Mouse (Mus musculus) neural tube, embryonic 14.5 days (tissue): Measurements from ENCODE around the gene Ndst2. TPM values are rescaled to one million over a fixed set of nuclear protein-coding genes. Genes with fewer than 3 reads are reported as not detected.

ENCODE experiments used
- ATAC-seq: fragments of 200-750 bp; cut with Nextera tagmentation; 2 replicates; pipeline ENCODE4 v1.8.0; 2017; ENCODE audit warnings: low read depth, mild to moderate bottlenecking, moderate TSS enrichment, moderate library complexity
- H3K27ac ChIP-seq: fragments of 300-500 bp; sonication (generic); 2 replicates; pipeline ENCODE4 v1.5.1; 2014; ENCODE audit warnings: low read depth, mild to moderate bottlenecking, control low read depth, low read length, moderate library complexity, mixed read lengths
- H3K27me3 ChIP-seq: fragments of 300-500 bp; sonication (generic); 2 replicates; pipeline ENCODE4 v1.6.1; 2014; ENCODE audit warnings: low read length; ENCODE audit not compliant: control insufficient read depth, insufficient read depth
- H3K36me3 ChIP-seq: fragments of 300-500 bp; sonication (generic); 2 replicates; pipeline ENCODE4 v1.6.1; 2014; ENCODE audit warnings: low read length, mixed read lengths; ENCODE audit not compliant: control insufficient read depth, insufficient read depth
- H3K4me1 ChIP-seq: fragments of 300-500 bp; sonication (generic); 2 replicates; pipeline ENCODE4 v1.6.1; 2014; ENCODE audit warnings: low read length; ENCODE audit not compliant: control insufficient read depth, insufficient read depth
- H3K4me2 ChIP-seq: fragments of 300-500 bp; sonication (generic); 2 replicates; pipeline ENCODE4 v1.6.1; 2014; ENCODE audit warnings: mild to moderate bottlenecking, low read depth, low read length, control low read depth
- H3K4me3 ChIP-seq: fragments of 300-500 bp; sonication (generic); 2 replicates; pipeline ENCODE4 v1.5.1; 2014; ENCODE audit warnings: low read depth, low read length, control low read depth, mixed read lengths
- H3K9ac ChIP-seq: fragments of 300-500 bp; sonication (generic); replicated peaks from 2 replicates; pipeline ENCODE4 v1.6.1; 2014; ENCODE audit warnings: low read depth, mild to moderate bottlenecking, control low read depth, low read length, mixed read lengths
- H3K9me3 ChIP-seq: fragments of 300-500 bp; sonication (generic); 2 replicates; pipeline ENCODE4 v1.6.1; 2016; ENCODE audit warnings: low read length; ENCODE audit not compliant: control insufficient read depth
- WGBS: fragments of 180-500 bp; shearing (Covaris S2); extraction: QIAGEN DNeasy Blood & Tissue Kit; methylation state at CpG from one replicate; pipeline ENCODE4 v1.1.7; 2014; 5-methylcytosine and 5-hydroxymethylcytosine counted together
- polyA plus RNA-seq: library from polyadenylated mRNA; unstranded; fragments of >200 nt; fragmentation: Nextera tagmentation; extraction: Ambion mirVana; gene quantifications from 2 replicates; pipeline ENCODE4 v1.2.1, GENCODE M21; 2014

The Ndst2 gene
- polyA plus RNA-seq, 1 experiment from 2014 or later = 17.7 TPM

DNA sequence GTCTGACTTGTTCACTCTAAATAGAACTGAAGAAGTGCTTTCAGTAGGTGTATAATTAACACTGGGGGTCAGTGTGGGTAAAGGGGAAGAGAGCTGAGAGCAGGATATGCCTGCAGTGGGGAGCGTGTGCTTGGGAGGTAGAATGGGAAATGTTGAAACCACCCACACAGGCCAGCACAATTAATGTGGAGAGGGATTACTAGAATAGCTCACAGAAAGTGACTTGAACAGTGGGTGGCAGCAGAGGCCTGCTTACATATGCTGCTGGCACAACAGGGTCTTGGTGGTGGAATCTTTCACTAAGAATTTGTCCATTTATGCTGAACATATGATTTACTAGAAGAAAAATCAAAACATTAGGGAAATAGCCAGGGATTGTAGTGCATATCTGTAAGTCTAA lies 37.4 kb downstream of the Ndst2 start:
- Histone ChIP-seq H3K4me1 (peaks cover 53% of the 10 kb centered on the region), H3K27ac (no peak overlapping the region), H3K9me3 (no peaks in the 10 kb centered on the region), H3K36me3 (peaks cover 14% of the 10 kb centered on the region), H3K4me2 (peak overlapping the region; percentile 68), H3K27me3 (no peaks in the 10 kb centered on the region), H3K4me3 (peak overlapping the region; percentile 90), H3K9ac (no peak overlapping the region; the same call in 1 of the 2 replicates)
- ATAC-seq = no peak
- 4% methylated on average over 1 of the region's 1 CpGs for WGBS

DNA sequence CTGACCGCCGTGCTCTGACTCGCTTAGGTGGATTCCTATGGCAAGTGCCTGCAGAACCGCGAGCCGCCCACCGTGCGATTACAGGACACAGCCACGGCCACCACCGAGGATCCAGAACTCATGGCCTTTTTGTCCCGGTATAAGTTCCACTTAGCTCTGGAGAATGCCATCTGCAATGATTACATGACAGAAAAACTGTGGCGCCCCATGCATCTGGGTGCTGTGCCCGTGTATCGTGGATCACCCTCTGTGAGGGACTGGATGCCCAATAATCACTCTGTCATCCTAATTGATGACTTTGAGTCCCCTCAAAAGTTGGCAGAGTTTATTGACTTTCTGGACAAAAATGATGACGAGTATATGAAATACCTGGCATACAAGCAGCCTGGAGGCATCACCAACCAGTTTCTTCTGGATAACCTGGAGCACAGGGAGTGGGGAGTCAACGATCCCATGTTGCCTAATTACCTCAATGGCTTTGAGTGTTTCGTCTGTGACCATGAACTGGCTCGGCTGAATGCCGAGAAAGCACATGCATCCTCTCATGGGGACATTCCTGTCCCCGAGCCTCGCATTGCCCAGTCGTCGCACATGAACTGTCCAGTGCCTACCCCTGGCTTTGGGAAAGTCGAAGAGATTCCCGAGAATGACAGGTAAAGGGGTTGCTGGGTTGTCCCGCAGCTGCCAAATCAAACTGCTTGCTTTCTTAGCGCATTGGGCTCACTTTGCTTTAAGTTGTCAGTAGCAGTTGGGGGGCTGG lies 38.4 kb downstream of the Ndst2 start:
- no peak; the same call in none of the 2 replicates for ATAC-seq
- H3K9me3 ChIP-seq = no peaks in the 10 kb centered on the region
- H3K27ac ChIP-seq = peak overlapping the region; percentile 97
- no peaks in the 10 kb centered on the region for H3K27me3 ChIP-seq
- H3K4me3 ChIP-seq = peak overlapping the region; percentile 90
- H3K4me2 ChIP-seq = peak overlapping the region; percentile 68
- H3K36me3 ChIP-seq = peaks cover 24% of the 10 kb centered on the region
- 11% methylated on average over 24 of the region's 27 CpGs for WGBS
- H3K9ac ChIP-seq = peak overlapping the region; percentile 85
- peaks cover 43% of the 10 kb centered on the region for H3K4me1 ChIP-seq

- peak; percentile 93 for ATAC-seq
- Histone ChIP-seq H3K4me1 (peaks cover 41% of the 10 kb centered on the region), H3K9ac (peak within 1 kb of the TSS; percentile 85), H3K4me3 (peak within 1 kb of the TSS; percentile 90), H3K27ac (peak within 1 kb of the TSS; percentile 97), H3K27me3 (no peaks in the 10 kb centered on the region), H3K36me3 (peaks cover 29% of the 10 kb centered on the region), H3K9me3 (no peaks in the 10 kb centered on the region), H3K4me2 (peak within 1 kb of the TSS; percentile 68)
- under 1% methylated on average over 104 of the region's 111 CpGs for WGBS
These were observed 39.2 kb downstream of the Ndst2 start, which contains the start of gene Fut11 for GRCm38 (mm10) chr14:20694884-20695760. Fut11 (plus strand) TSS chr14:20694968.

- Histone ChIP-seq H3K4me3 (peak overlapping the region; percentile 90), H3K4me1 (peaks cover 37% of the 10 kb centered on the region), H3K9ac (peak overlapping the region; percentile 85), H3K27ac (peak overlapping the region; percentile 97), H3K4me2 (peak overlapping the region; percentile 68), H3K27me3 (no peaks in the 10 kb centered on the region), H3K9me3 (no peaks in the 10 kb centered on the region), H3K36me3 (peaks cover 37% of the 10 kb centered on the region)
- 49% methylated on average over 13 of the region's 13 CpGs for WGBS
- ATAC-seq = peak; percentile 38
These were observed 40.0 kb downstream of the Ndst2 start for GRCm38 (mm10) chr14:20694185-20694883.

DNA sequence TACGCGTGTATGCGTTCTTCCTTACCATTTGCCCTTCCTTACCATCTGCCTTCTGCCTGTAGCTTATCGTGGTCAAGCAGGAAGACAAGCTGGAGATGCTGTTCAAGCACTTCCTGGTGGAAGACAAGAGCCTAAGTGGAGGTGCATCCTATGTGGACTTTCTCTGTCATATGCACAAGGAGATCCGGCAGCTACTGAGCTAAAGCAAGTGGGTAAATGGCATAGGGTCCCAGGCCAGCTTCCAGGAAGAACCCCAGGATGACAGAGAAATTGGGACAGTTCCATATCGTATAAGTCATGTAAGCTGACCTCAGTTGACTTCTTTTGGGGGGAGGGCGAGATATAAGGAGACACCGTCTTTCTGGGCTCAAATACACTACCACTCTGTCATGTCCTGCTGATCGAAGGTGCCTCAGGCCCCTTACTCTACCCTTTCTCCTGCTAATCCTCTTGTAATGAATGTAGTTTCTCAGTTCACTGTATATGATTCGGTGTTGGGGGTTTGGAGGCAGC lies 40.7 kb downstream of the Ndst2 start:
- H3K9me3 ChIP-seq = no peaks in the 10 kb centered on the region
- WGBS = 94% methylated on average over 10 of the region's 10 CpGs
- H3K4me2 ChIP-seq = no peak overlapping the region
- peaks cover 44% of the 10 kb centered on the region for H3K36me3 ChIP-seq
- H3K9ac ChIP-seq = no peak overlapping the region
- peaks cover 32% of the 10 kb centered on the region for H3K4me1 ChIP-seq
- no peaks in the 10 kb centered on the region for H3K27me3 ChIP-seq
- H3K27ac ChIP-seq = no peak overlapping the region
- no peak overlapping the region for H3K4me3 ChIP-seq
- ATAC-seq = no peak

DNA sequence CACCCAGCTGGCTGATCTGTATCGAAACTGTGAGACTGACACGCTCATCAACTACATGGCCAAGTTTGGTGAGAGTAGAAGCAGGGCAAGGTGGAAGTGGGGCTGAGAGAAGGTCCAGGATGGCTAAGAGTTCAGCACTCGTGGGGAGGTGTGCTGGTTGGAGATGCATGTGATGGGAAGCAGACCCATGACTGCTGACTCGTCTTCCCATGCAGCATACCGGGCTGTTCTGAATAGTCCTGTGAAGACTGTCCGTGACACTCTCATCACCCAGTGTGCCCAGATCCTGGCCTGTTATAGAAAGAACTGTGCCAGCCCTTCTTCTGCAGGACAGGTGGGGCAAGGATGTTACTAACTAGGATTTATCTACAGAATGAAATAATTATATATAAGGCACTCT lies 42.6 kb downstream of the Ndst2 start:
- Histone ChIP-seq H3K4me3 (no peak overlapping the region), H3K9me3 (no peaks in the 10 kb centered on the region), H3K4me2 (no peak overlapping the region), H3K36me3 (peaks cover 62% of the 10 kb centered on the region), H3K9ac (no peak overlapping the region), H3K27me3 (no peaks in the 10 kb centered on the region), H3K4me1 (peaks cover 13% of the 10 kb centered on the region), H3K27ac (no peak overlapping the region)
- no peak for ATAC-seq
- whole genome bisulfite sequencing = 94% methylated on average over 6 of the region's 6 CpGs

GRCm38 (mm10) chr14:20689009-20689408 lies 45.4 kb downstream of the Ndst2 start:
- H3K9ac ChIP-seq = no peak overlapping the region
- no peaks in the 10 kb centered on the region for H3K4me1 ChIP-seq
- ATAC-seq = no peak
- no peak overlapping the region for H3K27ac ChIP-seq
- WGBS = 95% methylated on average over 2 of the region's 2 CpGs
- peaks cover 87% of the 10 kb centered on the region for H3K36me3 ChIP-seq
- H3K4me3 ChIP-seq = no peak overlapping the region
- no peak overlapping the region for H3K4me2 ChIP-seq
- H3K9me3 ChIP-seq = no peaks in the 10 kb centered on the region
- H3K27me3 ChIP-seq = no peaks in the 10 kb centered on the region

- no peak overlapping the region for H3K9ac ChIP-seq
- H3K36me3 ChIP-seq = peaks cover 92% of the 10 kb centered on the region
- no peak for ATAC-seq
- H3K9me3 ChIP-seq = no peaks in the 10 kb centered on the region
- no peaks in the 10 kb centered on the region for H3K4me1 ChIP-seq
- WGBS = 95% methylated on average over 3 of the region's 3 CpGs
- H3K27ac ChIP-seq = no peak overlapping the region
- H3K27me3 ChIP-seq = no peaks in the 10 kb centered on the region
- H3K4me2 ChIP-seq = no peak overlapping the region
- H3K4me3 ChIP-seq = no peak overlapping the region
These were observed 47.8 kb downstream of the Ndst2 start for GRCm38 (mm10) chr14:20686576-20686975.
